Mouse (Mus musculus): ENCODE data around the gene Gse1.

- TF ChIP-seq CTCF (IDR thresholded peaks at IDR 0.05; ENCODE audit: extremely low read depth, insufficient read length, insufficient replicate concordance, low read depth, low read length) (no peak), POLR2A (IDR thresholded peaks at IDR 0.05; ENCODE audit: low read depth, low read length) (no peak)
These were observed 276.8 kb downstream of the Gse1 start for GRCm38 (mm10) chr8:120505082-120505511.
